Mouse (Mus musculus) right cerebral cortex, postnatal 14 days (tissue): Measurements from ENCODE around the gene Cdk14.
"Not testable (repeated sequence)": the region's sequence is repeated elsewhere in the genome, so short reads cannot be mapped to it uniquely, and the experiment has no call there.

ENCODE experiments used
- DNase-seq: peaks from one replicate; pipeline ENCODE4 v3.0.0; 2022

The Cdk14 gene

GRCm38 (mm10) chr5:5365285-5366076, 54.6 kb downstream of the Cdk14 start:
- DNase-seq: no peak

- no peak for DNase-seq
Observed at GRCm38 (mm10) chr5:5361684-5362083, 58.4 kb downstream of the Cdk14 start.

- no peak for DNase-seq
Observed at GRCm38 (mm10) chr5:5360338-5360737, 59.8 kb downstream of the Cdk14 start.

GRCm38 (mm10) chr5:5359915-5360314, 60.2 kb downstream of the Cdk14 start:
- no peak for DNase-seq

GRCm38 (mm10) chr5:5359370-5359769, 60.7 kb downstream of the Cdk14 start:
- DNase-seq: no peak

GRCm38 (mm10) chr5:5358019-5358717, 61.9 kb downstream of the Cdk14 start:
- no peak for DNase-seq

GRCm38 (mm10) chr5:5354684-5355368, 65.3 kb downstream of the Cdk14 start:
- DNase-seq: no peak

GRCm38 (mm10) chr5:5353946-5354345, 66.2 kb downstream of the Cdk14 start:
- DNase-seq: no peak

GRCm38 (mm10) chr5:5344646-5345045, 75.5 kb downstream of the Cdk14 start:
- no peak for DNase-seq

GRCm38 (mm10) chr5:5343741-5344140, 76.4 kb downstream of the Cdk14 start:
- DNase-seq: no peak

- DNase-seq: no peak
Observed at GRCm38 (mm10) chr5:5343267-5343666, 76.8 kb downstream of the Cdk14 start.

GRCm38 (mm10) chr5:5342410-5343137, 77.5 kb downstream of the Cdk14 start:
- DNase-seq: peak; percentile 55

GRCm38 (mm10) chr5:5341611-5342010, 78.5 kb downstream of the Cdk14 start:
- no peak for DNase-seq

GRCm38 (mm10) chr5:5333916-5334315, 86.2 kb downstream of the Cdk14 start:
- DNase-seq: no peak

- no peak for DNase-seq
Observed at GRCm38 (mm10) chr5:5330926-5331460, 89.1 kb downstream of the Cdk14 start.

- not testable (repeated sequence) for DNase-seq
Observed at GRCm38 (mm10) chr5:5329018-5329417, 91.1 kb downstream of the Cdk14 start.

GRCm38 (mm10) chr5:5326716-5327115, 93.4 kb downstream of the Cdk14 start:
- no peak for DNase-seq

GRCm38 (mm10) chr5:5322699-5323098, 97.4 kb downstream of the Cdk14 start:
- DNase-seq: no peak

GRCm38 (mm10) chr5:5320506-5321181, 99.5 kb downstream of the Cdk14 start:
- no peak for DNase-seq

- DNase-seq: no peak
Observed at GRCm38 (mm10) chr5:5319824-5320505, 100.1 kb downstream of the Cdk14 start.

GRCm38 (mm10) chr5:5314270-5314669, 105.8 kb downstream of the Cdk14 start:
- DNase-seq: no peak
